Mouse (Mus musculus) heart, adult 2 months (tissue): Measurements from ENCODE around the gene Hsd17b1.

Experiments
- CTCF ChIP-seq: fragments of 200-600 bp; IDR thresholded peaks from 2 replicates; pipeline ENCODE4 v1.8.1; 2022; ENCODE audit warnings: antibody characterized with exemption, mild to moderate bottlenecking, moderate library complexity
- EP300 ChIP-seq: fragments of 200-500 bp; IDR thresholded peaks from 2 replicates; pipeline ENCODE4 v1.6.1; 2011; ENCODE audit warnings: low read depth, low read length, control low read depth; ENCODE audit not compliant: insufficient read depth
- POLR2A ChIP-seq: fragments of 200-500 bp; IDR thresholded peaks from 2 replicates; pipeline ENCODE4 v1.6.1; 2011; ENCODE audit warnings: mild to moderate bottlenecking, low read depth, low read length, control low read depth; ENCODE audit not compliant: insufficient read depth

DNA sequence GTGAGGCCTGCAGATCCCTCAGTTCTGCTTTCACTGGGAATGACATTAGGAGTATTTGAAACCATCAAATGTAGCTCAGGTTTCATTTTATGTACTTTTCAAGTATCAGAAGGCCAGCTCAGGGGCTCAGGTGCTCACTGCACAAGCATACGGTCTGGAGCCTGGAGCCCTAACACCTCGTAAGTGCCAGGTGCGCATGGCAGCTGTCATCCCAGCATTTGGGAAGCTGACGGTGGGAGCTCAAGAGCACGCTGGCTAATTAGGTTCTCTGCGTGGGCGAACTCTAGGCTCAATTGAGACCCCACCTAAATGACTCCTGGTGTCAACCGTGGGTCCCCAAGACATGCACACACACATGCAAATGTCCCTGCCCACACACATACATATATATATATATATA is 48.9 kb upstream of the Hsd17b1 start:
- TF ChIP-seq CTCF (no peak), POLR2A (no peak), EP300 (no peak)
